21 mouse cellular contexts compared by ENCODE assay signal in the genomic region with DNA sequence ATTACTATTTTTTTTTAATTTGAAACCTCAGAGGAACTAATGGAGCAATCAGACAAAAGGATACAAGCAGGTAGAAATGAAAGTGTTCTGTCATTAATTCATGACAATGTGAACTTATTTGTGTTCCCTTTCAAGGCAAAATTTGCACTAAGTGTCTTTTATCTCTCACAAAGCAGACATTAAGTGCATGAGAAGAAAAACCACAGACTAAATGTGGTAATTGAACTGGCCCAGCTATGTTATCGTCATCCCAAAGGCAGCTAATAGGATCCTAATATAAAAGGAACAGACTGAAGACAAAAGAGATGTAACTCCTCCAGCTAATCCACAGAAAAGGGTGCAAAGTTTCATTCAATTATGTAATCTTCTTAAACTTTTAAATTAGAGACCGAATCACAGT.
DNase-seq lines count a peak whose midpoint lies in the region; ATAC-seq and TF ChIP-seq lines count a peak whose summit lies in the region.
"Had no signal": no experiment of that assay in that cellular context is flagged by ENCODE, and none has a peak within 500 bp of the region (broad histone marks: within the 10 kb centered on the region; RNA-seq: fewer than 3 reads in every experiment).

No protein-coding gene starts in this region.

- no peak for ATAC-seq in hindbrain, embryonic 11.5 days (ENCODE audit: low FRiP score)
- ATAC-seq: activated CD4-positive, CD25-positive, alpha-beta regulatory T cell, adult 4 months; CD4-positive, CD25-positive, alpha-beta regulatory T cell, adult 4 months; Patski had no signal

- H3K9ac ChIP-seq in MEL (ENCODE audit: control insufficient read depth, low read depth, low read length, poor library complexity, severe bottlenecking): no peak overlapping the region
- H3K9ac ChIP-seq in hindbrain, embryonic 11.5 days (ENCODE audit: low read depth, low read length): no peak overlapping the region

- no peak for TF ChIP-seq RAD21 in MEL (IDR thresholded peaks at IDR 0.05; ENCODE audit: low read depth, low read length)

- H3K27me3 ChIP-seq in MEL (ENCODE audit: control insufficient read depth in 1 of 2, insufficient read depth in 2 of 2, low read length in 2 of 2): no peaks in the 10 kb centered on the region
- no peaks in the 10 kb centered on the region for H3K27me3 ChIP-seq in hindbrain, embryonic 11.5 days (ENCODE audit: control insufficient read depth, insufficient read depth, low read length)
- H3K27me3 ChIP-seq: CH12.LX, Patski had no signal

- DNase-seq in MEL (ENCODE audit: low read depth, low spot score) (peak; percentile 67), MEL-GATA-1-ER (ENCODE audit: extremely low read depth, low read depth) (peak; percentile 6)
- no peak for DNase-seq in hindbrain, embryonic 11.5 days (ENCODE audit: low spot score)
- DNase-seq in cerebellum, postnatal 36 days: no peak
- DNase-seq: adrenal gland, adult 2 months; adrenal gland, adult 8-10 months; adrenal gland, postnatal 10 days; adrenal gland, postnatal 14 days; adrenal gland, postnatal 25 days; adrenal gland, postnatal 36 days; B cell, adult 2 months; cerebellum, adult 11 months; cerebellum, adult 11-12 months; cerebellum, adult 18-20 months; cerebellum, adult 2 months; cerebellum, adult 8-10 months had no signal

- peaks cover 0 to 3% of the 10 kb centered on the region in 2 experiments; a peak in 1 of 4 replicates for H3K4me1 ChIP-seq in MEL (ENCODE audit: control insufficient read depth in 1 of 2, insufficient read depth in 2 of 2, low read length in 2 of 2)
- no peaks in the 10 kb centered on the region for H3K4me1 ChIP-seq in hindbrain, embryonic 11.5 days (replicated peaks; ENCODE audit: control insufficient read depth, insufficient read depth, low read length)

- no peaks in the 10 kb centered on the region for H3K9me3 ChIP-seq in MEL (replicated peaks; ENCODE audit: insufficient read depth, low read length)
- H3K9me3 ChIP-seq in hindbrain, embryonic 11.5 days (ENCODE audit: control insufficient read depth, low read length): no peaks in the 10 kb centered on the region
- H3K9me3 ChIP-seq: G1E had no signal

- peak; percentile 64 to 73 for TF ChIP-seq EP300 in MEL (IDR thresholded peaks at IDR 0.05; ENCODE audit: low read depth in 1 of 2, low read length in 2 of 2)

- H3K4me2 ChIP-seq in hindbrain, embryonic 11.5 days (replicated peaks; ENCODE audit: low read depth, low read length): no peak overlapping the region

- H3K4me3 ChIP-seq in MEL (ENCODE audit: control insufficient read depth in 1 of 2, insufficient read depth in 1 of 2, low read depth in 2 of 2, low read length in 2 of 2): peak overlapping the region in 1 of 2 experiments; percentile 43; a peak in 2 of 4 replicates
- H3K4me3 ChIP-seq in hindbrain, embryonic 11.5 days (ENCODE audit: low read depth, low read length): no peak overlapping the region

- no peak for TF ChIP-seq POLR2A in MEL (IDR thresholded peaks at IDR 0.05; ENCODE audit: control insufficient read depth in 1 of 2, insufficient read depth in 1 of 2, low read depth in 1 of 2, low read length in 2 of 2, poor library complexity in 1 of 2)

- peaks cover 0 to 5% of the 10 kb centered on the region in 2 experiments; a peak in 2 of 4 replicates for H3K36me3 ChIP-seq in MEL (ENCODE audit: control insufficient read depth in 1 of 2, insufficient read depth in 2 of 2, low read length in 2 of 2)
- H3K36me3 ChIP-seq in hindbrain, embryonic 11.5 days (ENCODE audit: control insufficient read depth, insufficient read depth, low read length): no peaks in the 10 kb centered on the region
- H3K36me3 ChIP-seq: G1E had no signal

- TF ChIP-seq CTCF in MEL (IDR thresholded peaks at IDR 0.05 in 2 of 3, conservative IDR thresholded peaks at IDR 0.05 in 1 of 3; ENCODE audit: control insufficient read depth in 1 of 3, insufficient read depth in 1 of 3, low read depth in 2 of 3, low read length in 3 of 3, poor library complexity in 1 of 3, severe bottlenecking in 1 of 3): no peak

- no peaks in the 10 kb centered on the region for H3K79me2 ChIP-seq in MEL (ENCODE audit: control insufficient read depth, insufficient read depth, low read length, poor library complexity)

- WGBS in hindbrain, embryonic 11.5 days: 78% methylated on average over 2 of the region's 2 CpGs

- H3K27ac ChIP-seq in MEL (ENCODE audit: control insufficient read depth, low read depth, low read length): no peak overlapping the region
- no peak overlapping the region for H3K27ac ChIP-seq in hindbrain, embryonic 11.5 days (ENCODE audit: low read depth, low read length)

TF ChIP-seq in MEL, 35 proteins besides CTCF, POLR2A, EP300 and RAD21:
- TF ChIP-seq MAFK (IDR thresholded peaks at IDR 0.05; ENCODE audit: borderline replicate concordance, low read depth, low read length): 0 out of 2 replicates have a peak, but pooled peaks have one; percentile 21
- peak; percentile 35; the same call in 1 of the 2 replicates for TF ChIP-seq BHLHE40 (IDR thresholded peaks at IDR 0.05; ENCODE audit: borderline replicate concordance, low read depth, low read length)
- peak; percentile 63; the same call in 1 of the 2 replicates for TF ChIP-seq TCF12 (IDR thresholded peaks at IDR 0.05; ENCODE audit: low read depth, low read length)
- TF ChIP-seq TBP (IDR thresholded peaks at IDR 0.05; ENCODE audit: low read depth, low read length): no peak
- TF ChIP-seq RCOR1 (IDR thresholded peaks at IDR 0.05; ENCODE audit: low read depth, low read length): 0 out of 2 replicates have a peak, but pooled peaks have one; percentile 21
- TF ChIP-seq GATA1 (IDR thresholded peaks at IDR 0.05; ENCODE audit: low read depth, low read length): peak; percentile 63
- TF ChIP-seq ETS1 (IDR thresholded peaks at IDR 0.05; ENCODE audit: low read depth, low read length): peak; percentile 64
- TF ChIP-seq TAL1 (IDR thresholded peaks at IDR 0.05; ENCODE audit: low read length): peak; percentile 49
- no peak for TF ChIP-seq UBTF (IDR thresholded peaks at IDR 0.05; ENCODE audit: borderline replicate concordance, insufficient read depth, low read depth, low read length)
- no peak for TF ChIP-seq CHD1 (IDR thresholded peaks at IDR 0.05; ENCODE audit: low read depth, low read length)

Comparison
In these comparisons a context has a peak if more than half of its experiments do, and no peak if none do; other contexts are left out.
1. DNase-seq: peak in MEL (single experiment) and MEL-GATA-1-ER (single experiment); none in hindbrain, embryonic 11.5 days (single experiment) and cerebellum, postnatal 36 days (0 of 2).